Mouse (Mus musculus) intestine, postnatal 0 days (tissue): ENCODE results near the gene Kcnk5. TPM values are rescaled to one million over a fixed set of nuclear protein-coding genes. Genes with fewer than 3 reads are reported as not detected.
A peak's percentile ranks its signal among the peaks of the same experiment; 100 is the strongest.

ENCODE experiments used
- ATAC-seq: fragments of 200-750 bp; cut with Nextera tagmentation; 2 replicates; pipeline ENCODE4 v1.8.0; 2017; ENCODE audit warnings: mild to moderate bottlenecking, moderate TSS enrichment, moderate library complexity
- H3K27ac ChIP-seq: fragments of 300-500 bp; sonication (generic); 2 replicates; pipeline ENCODE4 v1.5.1; 2014; ENCODE audit warnings: mild to moderate bottlenecking, low read depth, low read length, moderate library complexity
- H3K27me3 ChIP-seq: fragments of 300-500 bp; sonication (generic); replicated peaks from 2 replicates; pipeline ENCODE4 v1.6.1; 2014; ENCODE audit warnings: low read length, mixed read lengths; ENCODE audit not compliant: control insufficient read depth, insufficient read depth
- H3K36me3 ChIP-seq: fragments of 300-500 bp; sonication (generic); 2 replicates; pipeline ENCODE4 v1.6.1; 2014; ENCODE audit warnings: mild to moderate bottlenecking, moderate library complexity; ENCODE audit not compliant: control insufficient read depth, insufficient read depth
- H3K4me1 ChIP-seq: fragments of 300-500 bp; sonication (generic); replicated peaks from 2 replicates; pipeline ENCODE4 v1.6.1; 2014; ENCODE audit warnings: antibody characterized with exemption, low read length, mixed read lengths; ENCODE audit not compliant: control insufficient read depth, insufficient read depth
- H3K4me2 ChIP-seq: fragments of 300-500 bp; sonication (generic); replicated peaks from 2 replicates; pipeline ENCODE4 v1.6.1; 2014; ENCODE audit warnings: low read depth, mild to moderate bottlenecking, moderate library complexity
- H3K4me3 ChIP-seq: fragments of 300-500 bp; sonication (generic); 2 replicates; pipeline ENCODE4 v1.5.1; 2014; ENCODE audit warnings: low read depth, low read length
- H3K9ac ChIP-seq: fragments of 300-500 bp; sonication (generic); 2 replicates; pipeline ENCODE4 v1.6.1; 2014; ENCODE audit warnings: mild to moderate bottlenecking, low read depth, low read length
- H3K9me3 ChIP-seq: fragments of 300-500 bp; sonication (generic); 2 replicates; pipeline ENCODE4 v1.6.1; 2016; ENCODE audit warnings: mixed run types; ENCODE audit not compliant: control insufficient read depth
- CTCF ChIP-seq: sonication (generic); IDR thresholded peaks from 2 replicates; pipeline ENCODE4 v1.5.1; 2016; ENCODE audit warnings: low read depth, mild to moderate bottlenecking, control low read depth, antibody characterized with exemption, moderate library complexity
- WGBS: fragments of 180-500 bp; shearing (Covaris S2); extraction: QIAGEN DNeasy Blood & Tissue Kit; methylation state at CpG from one replicate; pipeline ENCODE4 v1.1.7; 2014; 5-methylcytosine and 5-hydroxymethylcytosine counted together
- polyA plus RNA-seq: library from polyadenylated mRNA; unstranded; fragments of >200 nt; fragmentation: Nextera tagmentation; extraction: Ambion mirVana; gene quantifications from 2 replicates; pipeline ENCODE4 v1.2.1, GENCODE M21; 2015

The Kcnk5 gene
- polyA plus RNA-seq, 1 experiment from 2014 or later: 10.9 TPM

- Histone ChIP-seq H3K9me3 (no peaks in the 10 kb centered on the region), H3K27me3 (no peaks in the 10 kb centered on the region), H3K36me3 (no peaks in the 10 kb centered on the region), H3K9ac (no peak overlapping the region), H3K27ac (no peak overlapping the region), H3K4me2 (no peak overlapping the region), H3K4me3 (no peak overlapping the region), H3K4me1 (no peaks in the 10 kb centered on the region)
- WGBS: 55% methylated on average over 3 of the region's 3 CpGs
- no peak for ATAC-seq
- TF ChIP-seq CTCF: no peak
These were observed 35.8 kb upstream of the Kcnk5 start for GRCm38 (mm10) chr14:20217299-20217864.

- no peak overlapping the region for H3K9ac ChIP-seq
- H3K4me3 ChIP-seq: no peak overlapping the region
- no peaks in the 10 kb centered on the region for H3K27me3 ChIP-seq
- H3K4me1 ChIP-seq: no peaks in the 10 kb centered on the region
- no peaks in the 10 kb centered on the region for H3K36me3 ChIP-seq
- no peak overlapping the region for H3K27ac ChIP-seq
- 83% methylated on average over 7 of the region's 7 CpGs for WGBS
- ATAC-seq: no peak
- TF ChIP-seq CTCF: no peak
- H3K9me3 ChIP-seq: no peaks in the 10 kb centered on the region
- no peak overlapping the region for H3K4me2 ChIP-seq
These were observed 35.1 kb upstream of the Kcnk5 start for GRCm38 (mm10) chr14:20216561-20217298.

- Histone ChIP-seq H3K4me1 (no peaks in the 10 kb centered on the region), H3K4me3 (no peak overlapping the region), H3K4me2 (no peak overlapping the region), H3K27ac (no peak overlapping the region), H3K9ac (no peak overlapping the region), H3K36me3 (no peaks in the 10 kb centered on the region), H3K27me3 (no peaks in the 10 kb centered on the region), H3K9me3 (no peaks in the 10 kb centered on the region)
- WGBS: 44% methylated on average over 5 of the region's 5 CpGs
- no peak for ATAC-seq
- no peak for TF ChIP-seq CTCF
These were observed 34.2 kb upstream of the Kcnk5 start for GRCm38 (mm10) chr14:20215826-20216225.

- TF ChIP-seq CTCF: no peak
- Histone ChIP-seq H3K4me1 (no peaks in the 10 kb centered on the region), H3K27me3 (no peaks in the 10 kb centered on the region), H3K36me3 (no peaks in the 10 kb centered on the region), H3K4me2 (peak overlapping the region; percentile 24; the same call in 1 of the 2 replicates), H3K4me3 (no peak overlapping the region), H3K9ac (no peak overlapping the region), H3K9me3 (no peaks in the 10 kb centered on the region), H3K27ac (no peak overlapping the region)
- peak; percentile 63; the same call in 1 of the 2 replicates for ATAC-seq
- WGBS: 51% methylated on average over 7 of the region's 7 CpGs
These were observed 32.5 kb upstream of the Kcnk5 start for GRCm38 (mm10) chr14:20214125-20214524.

- Histone ChIP-seq H3K9ac (no peak overlapping the region), H3K4me1 (no peaks in the 10 kb centered on the region), H3K9me3 (no peaks in the 10 kb centered on the region), H3K27me3 (no peaks in the 10 kb centered on the region), H3K36me3 (no peaks in the 10 kb centered on the region), H3K4me2 (no peak overlapping the region), H3K4me3 (no peak overlapping the region), H3K27ac (no peak overlapping the region)
- 48% methylated on average over 9 of the region's 9 CpGs for WGBS
- TF ChIP-seq CTCF: no peak
- ATAC-seq: no peak
These were observed 30.4 kb upstream of the Kcnk5 start for GRCm38 (mm10) chr14:20211754-20212601.

- H3K4me1 ChIP-seq: no peaks in the 10 kb centered on the region
- H3K9me3 ChIP-seq: no peaks in the 10 kb centered on the region
- WGBS: 69% methylated on average over 7 of the region's 7 CpGs
- H3K9ac ChIP-seq: no peak overlapping the region
- ATAC-seq: no peak
- no peak for TF ChIP-seq CTCF
- no peaks in the 10 kb centered on the region for H3K36me3 ChIP-seq
- H3K27me3 ChIP-seq: no peaks in the 10 kb centered on the region
- no peak overlapping the region for H3K4me2 ChIP-seq
- H3K27ac ChIP-seq: no peak overlapping the region
- no peak overlapping the region for H3K4me3 ChIP-seq
These were observed 28.3 kb upstream of the Kcnk5 start for GRCm38 (mm10) chr14:20209926-20210325.
